8 mouse cellular contexts compared by ENCODE assay signal in the genomic region with DNA sequence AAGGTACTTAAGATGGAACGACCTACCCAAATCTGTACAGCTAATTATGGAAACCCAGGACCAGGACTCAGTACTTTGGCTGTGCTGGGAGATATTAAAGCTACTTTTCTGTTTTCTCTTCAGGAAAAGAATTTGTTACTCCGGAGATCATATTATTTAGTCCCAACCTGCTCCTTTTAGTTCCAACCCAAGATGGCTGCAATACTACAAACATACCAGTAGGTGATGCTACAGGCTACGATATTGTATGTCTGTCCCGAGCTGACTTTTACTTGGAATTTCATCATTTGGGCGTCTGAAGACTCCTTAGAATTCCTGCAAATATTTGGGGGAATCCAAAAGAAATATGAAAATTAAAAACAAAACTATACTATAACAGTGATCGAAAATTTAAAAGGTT. TPM values are rescaled to one million over a fixed set of nuclear protein-coding genes. Genes with fewer than 3 reads are reported as not detected.
A peak's percentile ranks its signal among the peaks of the same experiment; 100 is the strongest.
DNase-seq lines count a peak whose midpoint lies in the region; ATAC-seq and TF ChIP-seq lines count a peak whose summit lies in the region.

No protein-coding gene starts in this region.

- WGBS in embryonic facial prominence, embryonic 11.5 days, result 9% methylated on average over 6 of the region's 6 CpGs
- 11% methylated on average over 6 of the region's 6 CpGs for WGBS in embryonic facial prominence, embryonic 10.5 days
- WGBS in limb, embryonic 14.5 days, result 8% methylated on average over 6 of the region's 6 CpGs

- H3K9me3 ChIP-seq in embryonic facial prominence, embryonic 11.5 days (replicated peaks; ENCODE audit: control insufficient read depth, low read length), result no peaks in the 10 kb centered on the region
- no peaks in the 10 kb centered on the region for H3K9me3 ChIP-seq in embryonic facial prominence, embryonic 10.5 days
- no peaks in the 10 kb centered on the region for H3K9me3 ChIP-seq in limb, embryonic 14.5 days (ENCODE audit: control insufficient read depth, low read length)

- peak; percentile 81 for DNase-seq in embryonic facial prominence, embryonic 11.5 days (ENCODE audit: low spot score)
- DNase-seq in embryonic facial prominence, embryonic 10.5 days (ENCODE audit: low spot score), result no peak
- peak; percentile 37 to 62 for DNase-seq in left cerebral cortex, postnatal 25 days (ENCODE audit: low spot score in 2 of 2)
- DNase-seq in left cerebral cortex, adult 18-20 months (ENCODE audit: low spot score in 2 of 2), result no peak
- DNase-seq in Patski (ENCODE audit: low read depth, low spot score), result no peak
- DNase-seq in limb, embryonic 14.5 days (ENCODE audit: low spot score), result peak; percentile 63
- no peak for DNase-seq in adrenal gland, postnatal 36 days
- no peak for DNase-seq in right cerebral cortex, postnatal 14 days

- peak; percentile 86 for TF ChIP-seq CTCF in Patski (IDR thresholded peaks at IDR 0.05)

- intact Hi-C loops in left cerebral cortex, postnatal 25 days (cut with DNase I), result no loop called here

- in situ Hi-C loops in Patski (cut with MboI; ENCODE audit: low pct_unique_long_range_greater_than_20kb), result loop anchor here (5.0 kb wide), 2 partner anchors 228 to 988 kb away; no protein-coding TSS in a partner anchor

- H3K27me3 ChIP-seq in embryonic facial prominence, embryonic 11.5 days (ENCODE audit: control insufficient read depth, insufficient read depth, low read length), result no peaks in the 10 kb centered on the region
- H3K27me3 ChIP-seq in embryonic facial prominence, embryonic 10.5 days (replicated peaks; ENCODE audit: low read depth, poor library complexity, severe bottlenecking), result peaks cover 7% of the 10 kb centered on the region; the same call in 1 of the 2 replicates
- no peaks in the 10 kb centered on the region for H3K27me3 ChIP-seq in Patski
- no peaks in the 10 kb centered on the region for H3K27me3 ChIP-seq in limb, embryonic 14.5 days (ENCODE audit: control insufficient read depth, insufficient read depth, low read length)

- H3K36me3 ChIP-seq in embryonic facial prominence, embryonic 11.5 days (replicated peaks; ENCODE audit: control insufficient read depth, insufficient read depth, low read depth, low read length), result no peaks in the 10 kb centered on the region
- no peaks in the 10 kb centered on the region for H3K36me3 ChIP-seq in embryonic facial prominence, embryonic 10.5 days (replicated peaks)
- no peaks in the 10 kb centered on the region for H3K36me3 ChIP-seq in limb, embryonic 14.5 days (ENCODE audit: control insufficient read depth, insufficient read depth, low read length)

- CTCF ChIA-PET in Patski (lab: Charles Lee), result interaction anchor here (0.7 to 2.6 kb wide), 26 partner anchors 9 to 990 kb away, joined by 3 to 21 read pairs (median 4); no protein-coding TSS in a partner anchor

- H3K4me1 ChIP-seq in embryonic facial prominence, embryonic 11.5 days (ENCODE audit: control insufficient read depth, insufficient read depth, low read length), result no peaks in the 10 kb centered on the region
- peaks cover 6% of the 10 kb centered on the region; the same call in 1 of the 2 replicates for H3K4me1 ChIP-seq in embryonic facial prominence, embryonic 10.5 days
- no peaks in the 10 kb centered on the region for H3K4me1 ChIP-seq in limb, embryonic 14.5 days (ENCODE audit: control insufficient read depth, insufficient read depth, low read length)

- H3K4me2 ChIP-seq in embryonic facial prominence, embryonic 11.5 days (ENCODE audit: low read depth, low read length), result no peak overlapping the region
- no peak overlapping the region for H3K4me2 ChIP-seq in limb, embryonic 14.5 days (replicated peaks; ENCODE audit: low read depth, low read length, severe bottlenecking)

- POLR2A ChIA-PET in Patski (lab: Charles Lee), result interaction anchor here (0.7 to 1.1 kb wide), 2 partner anchors 33 to 82 kb away, joined by 3 read pairs; a partner anchor contains a TSS

- no peak overlapping the region for H3K9ac ChIP-seq in embryonic facial prominence, embryonic 11.5 days (replicated peaks; ENCODE audit: low read length)
- H3K9ac ChIP-seq in limb, embryonic 14.5 days (ENCODE audit: low read depth, low read length, severe bottlenecking), result no peak overlapping the region

- no peak for TF ChIP-seq POLR2A in limb, embryonic 14.5 days (IDR thresholded peaks at IDR 0.05; ENCODE audit: borderline replicate concordance, extremely low read depth, insufficient read depth, insufficient read length)

- no peak overlapping the region for H3K27ac ChIP-seq in embryonic facial prominence, embryonic 11.5 days (replicated peaks; ENCODE audit: low read depth, low read length)
- H3K27ac ChIP-seq in embryonic facial prominence, embryonic 10.5 days (replicated peaks), result no peak overlapping the region
- no peak overlapping the region for H3K27ac ChIP-seq in limb, embryonic 14.5 days (replicated peaks; ENCODE audit: low read depth, low read length)

- no peak for ATAC-seq in embryonic facial prominence, embryonic 11.5 days (replicated peaks; ENCODE audit: insufficient number of reproducible peaks, low FRiP score, low TSS enrichment, low read depth)
- peak; percentile 41 for ATAC-seq in Patski
- ATAC-seq in limb, embryonic 14.5 days (ENCODE audit: low FRiP score, low read depth), result 0 out of 2 replicates have a peak, but pooled peaks have one; percentile 39

- no peak overlapping the region for H3K4me3 ChIP-seq in embryonic facial prominence, embryonic 11.5 days (ENCODE audit: low read depth, low read length)
- H3K4me3 ChIP-seq in embryonic facial prominence, embryonic 10.5 days, result no peak overlapping the region
- no peak overlapping the region for H3K4me3 ChIP-seq in limb, embryonic 14.5 days (replicated peaks; ENCODE audit: low read length)

RNA-seq across cellular contexts. Expression of a gene that starts 32.6 kb away (rescaled TPM):
- polyA plus RNA-seq in embryonic facial prominence, embryonic 11.5 days (2014; fragmentation: Nextera tagmentation; extraction: Ambion mirVana), result 11.4 and 12.3 TPM in 2 replicates
- polyA plus RNA-seq in embryonic facial prominence, embryonic 10.5 days (2016; fragmentation: Nextera tagmentation; extraction: Ambion mirVana), result 10.2 and 11.1 TPM in 2 replicates
- 1 to 10 TPM; 8.9 to 9.2 TPM for total RNA-seq in left cerebral cortex, postnatal 25 days (2021)
- 1 to 10 TPM; 7.9 to 8.6 TPM for total RNA-seq in left cerebral cortex, adult 18-20 months (2021)
- polyA plus RNA-seq in Patski (2021), result 6.6 TPM
- 9.6 and 11.8 TPM in 2 replicates for polyA plus RNA-seq in limb, embryonic 14.5 days (2012; rRNA removed)
- polyA plus RNA-seq in limb, embryonic 14.5 days (2014; fragmentation: Nextera tagmentation; extraction: Ambion mirVana), result 6.7 and 7.6 TPM in 2 replicates
- total RNA-seq in adrenal gland, postnatal 36 days (2021), result 10 to 100 TPM; 11.2 to 13.2 TPM

Comparison
In these comparisons a context has a peak if more than half of its experiments do, and no peak if none do; other contexts are left out.
1. DNase-seq: peak in embryonic facial prominence, embryonic 11.5 days (single experiment), left cerebral cortex, postnatal 25 days (2 of 2) and limb, embryonic 14.5 days (single experiment); none in embryonic facial prominence, embryonic 10.5 days (single experiment), left cerebral cortex, adult 18-20 months (0 of 2), Patski (single experiment), adrenal gland, postnatal 36 days (0 of 2) and right cerebral cortex, postnatal 14 days (single experiment).